Mouse (Mus musculus) kidney, adult 2 months (tissue): Measurements from ENCODE around the gene Cel.

ENCODE experiments used
- CTCF ChIP-seq: fragments of 200-500 bp; conservative IDR thresholded peaks from 2 replicates; pipeline ENCODE4 v1.5.1; 2011; ENCODE audit warnings: low read depth, mild to moderate bottlenecking, control low read depth, low read length, moderate library complexity, mixed read lengths; ENCODE audit not compliant: insufficient read depth, insufficient read length
- POLR2A ChIP-seq: fragments of 200-500 bp; IDR thresholded peaks from one replicate; pipeline ENCODE4 v1.6.1; 2011; ENCODE audit warnings: low read depth, low read length, control low read depth

DNA sequence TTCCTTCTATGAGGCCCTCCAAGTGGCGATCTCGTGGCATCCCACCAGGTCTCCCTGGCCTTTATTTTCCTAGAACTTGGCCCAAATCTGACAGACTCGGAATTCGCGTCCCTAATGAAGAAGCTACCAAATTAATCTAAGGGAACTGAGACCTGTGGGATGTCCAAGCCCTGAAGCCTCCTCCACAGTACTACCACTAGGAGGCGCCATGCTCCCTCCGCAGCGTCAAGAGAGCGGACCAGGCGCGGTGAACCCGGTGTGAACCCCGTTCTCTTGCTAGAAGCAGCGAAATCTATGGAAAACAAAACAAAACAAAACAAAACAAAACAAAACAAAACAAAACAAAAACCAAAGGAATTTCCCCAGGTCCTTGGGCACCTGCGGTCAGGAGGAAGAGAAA lies 29.6 kb upstream of the Cel start:
- TF ChIP-seq CTCF (peak; percentile 90), POLR2A (no peak)
